Mouse (Mus musculus) kidney, embryonic 14.5 days (tissue): ENCODE measurements around the gene Slc30a10. TPM values are rescaled to one million over a fixed set of nuclear protein-coding genes. Genes with fewer than 3 reads are reported as not detected.

ENCODE experiments used
- ATAC-seq: fragments of 200-750 bp; cut with Nextera tagmentation; 2 replicates; pipeline ENCODE4 v1.8.0; 2017; ENCODE audit warnings: moderate number of reproducible peaks, mild to moderate bottlenecking, moderate TSS enrichment, moderate library complexity; ENCODE audit not compliant: low FRiP score, low TSS enrichment
- H3K27ac ChIP-seq: fragments of 300-500 bp; sonication (generic); 2 replicates; pipeline ENCODE4 v1.5.1; 2014; ENCODE audit warnings: low read depth, mild to moderate bottlenecking, low read length, moderate library complexity, mixed read lengths
- H3K27me3 ChIP-seq: fragments of 300-500 bp; sonication (generic); 2 replicates; pipeline ENCODE4 v1.6.1; 2014; ENCODE audit warnings: mild to moderate bottlenecking, low read length; ENCODE audit not compliant: control insufficient read depth, insufficient read depth
- H3K36me3 ChIP-seq: fragments of 300-500 bp; sonication (generic); 2 replicates; pipeline ENCODE4 v1.6.1; 2014; ENCODE audit warnings: low read length, mixed read lengths; ENCODE audit not compliant: control insufficient read depth, insufficient read depth
- H3K4me1 ChIP-seq: fragments of 300-500 bp; sonication (generic); 2 replicates; pipeline ENCODE4 v1.6.1; 2014; ENCODE audit warnings: low read length, mixed read lengths; ENCODE audit not compliant: control insufficient read depth, insufficient read depth
- H3K4me2 ChIP-seq: fragments of 300-500 bp; sonication (generic); replicated peaks from 2 replicates; pipeline ENCODE4 v1.6.1; 2014; ENCODE audit warnings: low read depth, mild to moderate bottlenecking, low read length
- H3K4me3 ChIP-seq: fragments of 300-500 bp; sonication (generic); 2 replicates; pipeline ENCODE4 v1.5.1; 2014; ENCODE audit warnings: mild to moderate bottlenecking, low read length
- H3K9ac ChIP-seq: fragments of 300-500 bp; sonication (generic); 2 replicates; pipeline ENCODE4 v1.6.1; 2014; ENCODE audit warnings: low read depth, mild to moderate bottlenecking, low read length, moderate library complexity
- H3K9me3 ChIP-seq: fragments of 300-500 bp; sonication (generic); 2 replicates; pipeline ENCODE4 v1.6.1; 2016; ENCODE audit warnings: low read length; ENCODE audit not compliant: control insufficient read depth
- WGBS: fragments of 180-500 bp; shearing (Covaris S2); extraction: QIAGEN DNeasy Blood & Tissue Kit; methylation state at CpG from one replicate; pipeline ENCODE4 v1.1.7; 2014; 5-methylcytosine and 5-hydroxymethylcytosine counted together
- polyA plus RNA-seq: library from polyadenylated mRNA; unstranded; fragments of >200 nt; fragmentation: Nextera tagmentation; extraction: Ambion mirVana; gene quantifications from 2 replicates; pipeline ENCODE4 v1.2.1, GENCODE M21; 2014

Slc30a10 gene
- polyA plus RNA-seq, 1 experiment from 2014 or later = 0.22 TPM

GRCm38 (mm10) chr1:185454144-185454543 lies 504 bp upstream of the Slc30a10 start:
- peaks cover 32% of the 10 kb centered on the region for H3K27me3 ChIP-seq
- no peak overlapping the region for H3K9ac ChIP-seq
- H3K36me3 ChIP-seq = no peaks in the 10 kb centered on the region
- no peak for ATAC-seq
- no peaks in the 10 kb centered on the region for H3K9me3 ChIP-seq
- 44% methylated on average over 4 of the region's 4 CpGs for WGBS
- H3K4me3 ChIP-seq = peak overlapping the region; percentile 51
- peaks cover 5% of the 10 kb centered on the region; the same call in 1 of the 2 replicates for H3K4me1 ChIP-seq
- no peak overlapping the region for H3K27ac ChIP-seq
- H3K4me2 ChIP-seq = peak overlapping the region; percentile 98

- Histone ChIP-seq H3K27ac (no peak overlapping the region), H3K4me1 (peaks cover 5% of the 10 kb centered on the region; the same call in 1 of the 2 replicates), H3K36me3 (no peaks in the 10 kb centered on the region), H3K4me2 (peak overlapping the region; percentile 98), H3K9me3 (no peaks in the 10 kb centered on the region), H3K4me3 (peak overlapping the region; percentile 51), H3K9ac (peak overlapping the region; percentile 42; the same call in 1 of the 2 replicates), H3K27me3 (peaks cover 32% of the 10 kb centered on the region)
- WGBS = 1% methylated on average over 67 of the region's 71 CpGs
- peak; percentile 87 for ATAC-seq
Observed at GRCm38 (mm10) chr1:185454955-185455701, 480 bp downstream of the Slc30a10 start.

- Histone ChIP-seq H3K4me1 (peaks cover 5% of the 10 kb centered on the region; the same call in 1 of the 2 replicates), H3K36me3 (no peaks in the 10 kb centered on the region), H3K9ac (no peak overlapping the region), H3K27ac (no peak overlapping the region), H3K9me3 (no peaks in the 10 kb centered on the region), H3K27me3 (peaks cover 32% of the 10 kb centered on the region), H3K4me2 (no peak overlapping the region), H3K4me3 (no peak overlapping the region; the same call in 1 of the 2 replicates)
- no peak for ATAC-seq
- WGBS = 79% methylated on average over 9 of the region's 9 CpGs
Observed at GRCm38 (mm10) chr1:185456327-185456726, 1.7 kb downstream of the Slc30a10 start.

- 77% methylated on average over 5 of the region's 5 CpGs for WGBS
- Histone ChIP-seq H3K9ac (no peak overlapping the region), H3K4me2 (no peak overlapping the region), H3K4me1 (peaks cover 4% of the 10 kb centered on the region; the same call in 1 of the 2 replicates), H3K9me3 (no peaks in the 10 kb centered on the region), H3K27me3 (peaks cover 19% of the 10 kb centered on the region), H3K4me3 (no peak overlapping the region), H3K27ac (no peak overlapping the region), H3K36me3 (no peaks in the 10 kb centered on the region)
- ATAC-seq = no peak
Observed at GRCm38 (mm10) chr1:185460096-185460495, 5.4 kb downstream of the Slc30a10 start.

GRCm38 (mm10) chr1:185462889-185463288 lies 8.2 kb downstream of the Slc30a10 start:
- ATAC-seq = no peak
- 68% methylated on average over 5 of the region's 5 CpGs for WGBS

GRCm38 (mm10) chr1:185469551-185470021 lies 14.9 kb downstream of the Slc30a10 start:
- no peak for ATAC-seq
- H3K27me3 ChIP-seq = no peaks in the 10 kb centered on the region
- H3K9me3 ChIP-seq = no peaks in the 10 kb centered on the region
- no peak overlapping the region for H3K9ac ChIP-seq
- H3K27ac ChIP-seq = no peak overlapping the region
- H3K4me3 ChIP-seq = no peak overlapping the region
- H3K4me1 ChIP-seq = no peaks in the 10 kb centered on the region
- no peaks in the 10 kb centered on the region for H3K36me3 ChIP-seq
- WGBS = 79% methylated on average over 8 of the region's 8 CpGs
- H3K4me2 ChIP-seq = no peak overlapping the region

More at GRCm38 (mm10) chr1:185462889-185463288, 8.2 kb downstream of the Slc30a10 start:
- Histone ChIP-seq H3K4me2 (no peak overlapping the region), H3K4me3 (no peak overlapping the region), H3K27me3 (no peaks in the 10 kb centered on the region), H3K9ac (no peak overlapping the region), H3K4me1 (no peaks in the 10 kb centered on the region), H3K27ac (no peak overlapping the region), H3K36me3 (no peaks in the 10 kb centered on the region), H3K9me3 (no peaks in the 10 kb centered on the region)

- H3K27ac ChIP-seq = no peak overlapping the region
- H3K4me2 ChIP-seq = no peak overlapping the region
- no peak for ATAC-seq
- H3K4me1 ChIP-seq = no peaks in the 10 kb centered on the region
- H3K9me3 ChIP-seq = no peaks in the 10 kb centered on the region
- no peak overlapping the region for H3K4me3 ChIP-seq
- no peaks in the 10 kb centered on the region for H3K36me3 ChIP-seq
- no peaks in the 10 kb centered on the region for H3K27me3 ChIP-seq
- 68% methylated on average over 8 of the region's 8 CpGs for WGBS
- no peak overlapping the region for H3K9ac ChIP-seq
Observed at GRCm38 (mm10) chr1:185472025-185472720, 17.5 kb downstream of the Slc30a10 start.

GRCm38 (mm10) chr1:185472730-185473129 lies 18.1 kb downstream of the Slc30a10 start:
- H3K27ac ChIP-seq = no peak overlapping the region
- no peak overlapping the region for H3K9ac ChIP-seq
- no peaks in the 10 kb centered on the region for H3K36me3 ChIP-seq
- H3K4me2 ChIP-seq = no peak overlapping the region
- 91% methylated on average over 4 of the region's 4 CpGs for WGBS
- no peak overlapping the region for H3K4me3 ChIP-seq
- no peaks in the 10 kb centered on the region for H3K4me1 ChIP-seq
- H3K27me3 ChIP-seq = no peaks in the 10 kb centered on the region
- no peaks in the 10 kb centered on the region for H3K9me3 ChIP-seq
- no peak for ATAC-seq

- no peaks in the 10 kb centered on the region for H3K9me3 ChIP-seq
- ATAC-seq = no peak
- no peak overlapping the region for H3K4me3 ChIP-seq
- H3K27me3 ChIP-seq = no peaks in the 10 kb centered on the region
- H3K4me1 ChIP-seq = no peaks in the 10 kb centered on the region
- H3K27ac ChIP-seq = no peak overlapping the region
- H3K9ac ChIP-seq = no peak overlapping the region
- 89% methylated on average over 1 of the region's 1 CpGs for WGBS
- no peaks in the 10 kb centered on the region for H3K36me3 ChIP-seq
- no peak overlapping the region for H3K4me2 ChIP-seq
Observed at GRCm38 (mm10) chr1:185473437-185473836, 18.8 kb downstream of the Slc30a10 start.
